Mouse (Mus musculus): ENCODE results near the gene Gosr1.
"Not testable (repeated sequence)": the region's sequence is repeated elsewhere in the genome, so short reads cannot be mapped to it uniquely, and the experiment has no call there.

Gene Gosr1

GRCm38 (mm10) chr11:76734560-76734959, 28.8 kb downstream of the Gosr1 start:
- DNase-seq = no peak

DNA sequence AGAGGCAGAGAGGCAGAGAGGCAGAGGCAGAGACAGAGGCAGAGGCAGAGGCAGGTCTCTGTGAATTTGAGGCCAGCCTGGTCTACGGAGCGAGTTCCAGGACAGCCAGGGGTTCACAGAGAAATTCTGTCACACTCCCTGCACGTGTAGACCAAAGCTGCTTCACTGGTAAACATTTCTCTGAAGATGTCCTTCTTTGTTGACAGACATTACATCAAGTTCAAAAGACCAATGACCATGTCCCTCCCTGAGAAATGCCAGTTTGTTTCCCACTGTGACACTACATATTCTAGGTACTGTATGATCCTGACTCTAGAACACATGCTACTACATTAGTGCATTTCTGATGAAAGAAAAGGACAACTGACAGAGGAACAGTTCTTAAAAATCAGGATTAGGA, 32.7 kb downstream of the Gosr1 start:
- DNase-seq = no peak

GRCm38 (mm10) chr11:76728093-76728492, 35.3 kb downstream of the Gosr1 start:
- DNase-seq = no peak

DNA sequence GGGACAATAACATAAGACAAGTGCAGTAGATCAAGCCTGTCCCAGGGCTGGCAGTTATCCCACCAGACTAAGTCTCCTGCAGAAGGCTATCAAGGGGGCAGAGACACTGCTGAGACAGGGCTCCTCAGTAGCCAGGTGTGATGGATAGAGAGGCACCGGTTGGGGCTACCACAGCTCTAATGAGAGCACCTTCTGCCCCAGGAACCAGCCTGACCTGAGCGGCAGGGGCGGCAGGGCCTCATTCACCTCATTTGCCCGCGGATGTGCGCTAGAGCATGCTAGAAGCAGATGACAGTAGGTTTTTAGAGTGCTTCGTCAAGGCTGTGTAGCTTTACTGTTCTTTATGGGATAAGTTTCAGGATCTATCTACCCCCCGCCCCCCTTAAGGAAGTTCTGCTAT, 39.5 kb downstream of the Gosr1 start:
- no peak for DNase-seq

DNA sequence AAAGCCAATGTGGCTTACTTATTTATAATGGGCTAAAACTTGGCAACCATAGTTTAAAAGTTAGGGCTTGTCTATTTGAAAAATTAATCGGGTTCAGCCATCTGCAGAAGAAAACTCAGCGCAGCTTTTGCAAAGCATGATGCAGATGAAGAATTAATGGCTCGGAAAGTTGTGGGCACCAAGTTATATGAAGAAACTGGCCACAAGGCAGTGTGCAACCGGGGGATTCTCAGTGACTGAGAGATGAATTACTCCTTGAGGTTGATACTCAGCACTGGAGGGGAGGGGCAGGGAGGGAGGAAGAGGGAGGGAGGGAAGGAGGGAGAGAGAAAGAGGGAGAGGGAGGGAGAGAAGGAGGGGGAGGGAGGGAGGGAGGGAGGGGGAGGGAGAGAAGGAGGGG, 46.4 kb downstream of the Gosr1 start:
- no peak for DNase-seq

DNA sequence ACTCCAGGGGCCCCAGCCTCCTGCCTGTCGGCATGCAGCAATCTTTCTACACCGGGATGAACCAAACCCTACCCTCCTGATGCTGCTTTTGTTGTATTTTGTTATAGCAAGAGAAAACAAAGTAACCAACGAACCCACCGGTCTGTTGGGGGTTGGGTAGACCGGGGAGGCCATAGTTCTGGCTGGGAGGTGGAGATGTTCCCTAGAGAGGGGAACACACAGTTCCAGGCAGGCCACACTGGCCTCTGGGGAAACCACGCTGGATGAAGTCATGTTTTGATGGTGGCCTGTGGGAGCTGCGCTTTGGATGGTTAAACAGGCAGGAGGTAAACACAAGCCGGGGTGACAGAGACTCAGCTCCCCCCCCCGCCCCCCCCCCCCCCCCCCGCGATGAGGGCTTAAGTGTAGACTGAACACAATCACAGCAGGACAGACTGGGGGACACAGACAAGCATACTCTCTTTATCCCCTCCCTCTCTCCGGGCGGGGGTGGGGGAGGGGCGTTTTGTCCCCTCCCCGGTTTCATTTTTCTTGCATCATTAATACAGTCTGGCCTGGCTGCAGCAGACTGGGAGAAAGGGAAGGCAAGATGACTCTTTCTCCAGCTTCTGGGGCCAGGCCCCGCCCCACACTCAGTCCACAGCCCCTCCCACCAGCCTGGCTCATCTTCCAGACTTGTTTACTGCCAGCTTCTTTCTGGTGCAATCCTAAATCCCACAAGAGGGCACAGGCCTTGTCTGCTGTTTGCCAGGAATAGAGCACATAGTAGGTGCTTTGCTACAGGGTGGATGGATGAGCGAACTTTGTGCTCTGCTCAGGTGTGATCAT, 53.5 kb downstream of the Gosr1 start:
- DNase-seq = peak; percentile 17

DNA sequence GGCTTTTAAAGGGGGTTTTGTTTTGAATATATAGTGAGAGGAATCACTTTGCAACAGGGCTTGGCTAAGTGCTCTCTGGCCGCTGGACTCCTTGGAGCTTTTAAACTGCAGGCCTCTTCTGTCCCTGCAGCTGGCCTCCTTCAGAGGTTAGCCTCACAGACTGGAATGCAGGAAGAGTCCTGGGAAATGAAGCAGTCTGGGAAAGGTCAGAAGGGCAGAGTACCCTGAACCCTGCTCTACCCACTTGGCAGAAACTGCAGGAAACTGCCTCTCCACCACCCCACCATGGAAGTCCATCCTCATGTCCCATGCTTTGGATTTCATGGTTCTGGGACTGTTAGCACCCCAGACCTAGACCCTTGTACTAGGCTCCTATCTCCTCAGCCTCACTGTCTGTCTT, 54.5 kb downstream of the Gosr1 start:
- DNase-seq = peak; percentile 54

DNA sequence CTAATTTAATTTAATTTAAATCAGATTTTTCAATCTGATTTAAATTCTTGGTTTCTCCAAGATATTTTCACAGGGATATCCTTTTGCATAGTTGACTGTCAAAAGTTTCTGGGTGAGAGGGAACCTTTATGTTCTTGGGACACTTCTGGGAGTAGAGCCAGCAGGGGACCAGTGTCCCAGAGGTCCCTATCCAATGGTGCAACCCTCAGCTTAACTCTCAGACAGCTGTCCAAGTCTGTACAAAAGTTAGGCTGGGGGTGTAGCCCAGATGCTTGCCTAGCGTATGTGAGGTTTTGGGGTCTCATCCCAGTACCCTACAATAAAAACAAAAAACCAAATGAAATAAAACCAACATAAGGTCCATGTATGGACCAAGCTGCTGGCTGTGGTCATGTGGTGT, 55.3 kb downstream of the Gosr1 start:
- DNase-seq = no peak

DNA sequence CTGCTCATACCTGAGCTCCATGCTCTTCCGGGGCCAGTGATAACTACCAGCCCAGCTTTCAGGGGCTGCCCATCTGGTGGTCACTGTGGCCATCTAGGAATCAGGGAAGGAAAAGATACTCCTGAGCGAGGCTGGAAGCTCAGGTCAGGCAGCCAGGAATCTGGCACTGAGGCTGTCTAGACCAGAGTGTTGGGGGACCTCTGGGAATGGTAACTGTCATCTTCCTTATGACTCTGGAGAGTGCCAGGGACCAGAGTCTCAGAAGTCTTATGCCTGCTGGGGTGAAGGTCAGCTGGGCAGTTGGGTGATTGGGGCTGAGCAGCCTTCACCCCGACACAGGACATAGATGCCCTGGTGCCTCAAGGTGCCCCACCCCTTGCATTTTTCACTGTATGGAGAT, 55.7 kb downstream of the Gosr1 start:
- DNase-seq = no peak

DNA sequence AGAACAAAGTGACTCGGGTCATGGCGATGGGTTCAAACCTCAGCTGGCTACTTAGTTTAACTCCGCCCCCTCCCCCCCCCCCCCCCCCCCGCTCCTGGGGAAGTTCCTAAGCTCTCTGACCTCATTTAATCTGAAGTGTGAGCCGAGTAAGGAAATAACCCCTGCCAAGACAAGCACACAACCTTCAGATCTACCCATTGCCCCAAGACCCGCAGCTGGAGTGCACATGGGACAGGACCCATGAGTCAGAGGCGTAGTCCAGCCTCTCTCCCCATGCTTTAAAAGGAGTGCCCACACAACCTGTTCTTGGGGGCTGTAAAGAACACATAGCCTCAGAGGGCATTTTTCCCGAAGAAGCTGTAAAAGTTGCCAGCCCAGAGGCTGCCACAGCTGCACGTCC, 63.8 kb downstream of the Gosr1 start:
- DNase-seq = no peak

DNA sequence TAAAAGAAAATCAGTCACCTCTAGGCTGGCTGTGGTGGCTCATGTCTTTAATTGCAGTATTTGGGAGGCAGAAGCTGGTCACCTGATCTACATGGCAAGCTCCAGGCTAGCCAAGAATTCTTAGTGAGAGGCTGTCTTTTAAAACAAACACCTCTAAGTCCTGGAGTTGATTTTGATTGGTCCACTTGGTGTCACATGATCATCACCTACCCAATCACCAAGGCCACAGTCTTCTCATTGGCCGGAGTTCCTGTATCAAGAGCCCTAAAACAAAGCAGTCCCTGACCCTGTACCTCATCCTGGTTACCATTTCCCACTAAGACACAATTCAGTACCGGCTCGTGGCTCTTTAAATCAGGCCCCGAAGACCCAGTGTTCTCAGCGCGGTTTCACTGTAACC, 67.6 kb downstream of the Gosr1 start:
- no peak for DNase-seq

DNA sequence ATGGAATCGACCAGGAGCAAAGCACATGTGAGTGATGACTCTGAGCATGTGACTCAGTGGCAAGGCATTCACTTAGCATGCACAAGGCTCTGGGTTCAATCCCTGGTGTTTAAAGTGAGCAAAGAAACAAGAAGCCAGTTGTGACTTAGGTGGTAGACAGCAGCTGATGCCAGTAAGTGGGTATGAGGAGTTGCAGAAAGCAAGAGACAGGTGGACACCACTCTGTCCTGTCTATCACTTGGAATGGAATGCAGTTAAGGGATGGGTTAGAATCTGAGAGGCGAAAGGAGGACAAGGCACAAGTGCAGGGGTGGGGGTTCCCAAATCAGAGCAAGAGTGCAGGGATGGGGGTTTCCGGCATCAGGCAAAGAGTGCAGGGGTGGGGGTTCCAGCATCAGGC, 71.3 kb downstream of the Gosr1 start:
- DNase-seq = no peak

DNA sequence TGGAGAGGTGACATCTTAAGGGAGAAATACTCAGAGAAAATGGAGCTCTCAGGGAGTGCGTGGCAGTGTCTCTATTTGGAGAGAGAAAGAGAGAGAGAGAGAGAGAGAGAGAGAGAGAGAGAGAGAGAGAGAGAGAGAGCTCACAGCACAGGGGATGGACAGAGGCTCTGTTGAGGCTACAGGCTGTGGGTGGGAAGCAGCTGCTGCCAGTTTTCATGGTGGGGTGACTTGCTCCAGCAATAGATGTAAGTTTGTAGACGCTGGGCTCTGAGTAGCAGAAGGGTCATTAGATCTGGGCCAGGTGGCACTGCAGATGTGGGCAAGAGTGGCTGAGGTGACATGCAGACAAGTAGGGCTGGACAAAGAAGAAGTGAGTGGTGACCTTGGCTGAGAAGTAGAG, 77.8 kb downstream of the Gosr1 start:
- no peak for DNase-seq

DNA sequence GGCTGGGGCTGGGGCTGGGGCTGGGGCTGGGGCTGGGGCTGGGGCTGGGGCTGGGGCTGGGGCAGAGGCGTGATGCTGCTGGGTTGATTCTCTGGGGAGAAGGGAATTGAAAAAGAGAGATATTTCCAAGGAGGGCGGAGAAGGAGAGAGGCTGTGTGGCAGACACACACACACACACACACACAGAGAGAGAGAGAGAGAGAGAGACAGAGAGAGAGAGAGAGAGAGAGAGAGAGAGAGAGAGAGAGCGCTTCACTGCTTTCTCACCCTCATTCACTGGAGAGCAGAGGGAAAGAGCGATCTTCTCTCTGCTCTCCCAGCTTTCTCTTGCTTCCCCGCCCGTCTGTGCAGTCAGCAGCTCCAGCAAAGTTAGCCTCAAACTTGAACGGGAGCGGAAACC, 83.9 kb downstream of the Gosr1 start, which contains the start of gene Trarg1:
Gene Trarg1, plus strand, starts transcription at position 301 of the 400 bp plus-strand sequence.
- not testable (repeated sequence) for DNase-seq
